Mouse (Mus musculus) cortical plate, adult 2 months (tissue): Measurements from ENCODE around the gene Calhm6.

ENCODE experiments used
- CTCF ChIP-seq: fragments of 200-500 bp; IDR thresholded peaks from 2 replicates; pipeline ENCODE4 v1.5.1; 2011; ENCODE audit warnings: mild to moderate bottlenecking, control low read depth, low read length; ENCODE audit not compliant: insufficient read depth; ENCODE audit errors: extremely low read depth
- POLR2A ChIP-seq: fragments of 200-500 bp; IDR thresholded peaks from 2 replicates; pipeline ENCODE4 v1.6.1; 2011; ENCODE audit warnings: mild to moderate bottlenecking, low read length, control low read depth; ENCODE audit not compliant: insufficient read depth; ENCODE audit errors: extremely low read depth

DNA sequence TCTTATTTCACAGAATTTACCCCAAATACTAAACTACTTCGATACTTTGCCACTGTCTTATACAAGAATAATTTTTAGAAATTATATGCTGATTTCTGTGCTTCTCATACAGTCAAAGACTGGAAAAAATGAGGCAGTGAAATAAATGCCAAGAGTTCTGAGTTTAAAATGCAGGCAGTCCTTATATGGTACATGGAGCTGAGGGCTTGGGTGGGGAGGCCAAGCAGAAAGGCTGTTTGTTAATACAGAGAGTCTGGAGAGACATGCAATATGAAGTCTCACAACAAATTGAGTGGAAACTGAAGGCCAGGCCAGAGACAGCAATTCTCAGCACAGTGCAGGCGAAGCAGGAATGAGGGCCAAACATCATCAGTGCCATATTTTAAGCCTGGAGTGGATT, 39.3 kb downstream of the Calhm6 start:
- no peak for TF ChIP-seq CTCF
- no peak for TF ChIP-seq POLR2A
